Mouse (Mus musculus) kidney, adult 9 months (tissue): Measurements from ENCODE around the gene Socs7.

ENCODE experiments used
- DNase-seq: peaks from one replicate; pipeline ENCODE4 v3.0.0; 2022

Gene Socs7

DNA sequence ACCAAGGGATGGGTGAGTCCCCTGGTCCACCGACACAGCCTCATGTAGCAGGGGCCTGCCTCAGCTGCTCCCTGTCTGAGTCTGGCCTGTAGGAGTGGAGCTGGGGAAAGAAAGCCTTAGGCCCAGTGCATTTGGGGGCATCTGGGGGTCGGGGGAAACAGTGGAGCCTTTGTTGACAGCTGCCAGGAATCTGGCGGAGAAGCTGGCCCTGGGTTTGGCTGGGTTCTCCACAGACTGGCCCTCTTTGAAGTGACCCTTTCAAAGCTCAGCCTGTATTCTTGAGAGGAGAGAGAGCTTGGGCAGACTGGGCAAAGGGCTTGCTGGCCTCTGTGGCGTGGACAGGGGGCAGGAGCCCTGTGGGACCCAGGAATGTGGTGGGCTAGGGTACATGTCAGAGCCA, 60.2 kb downstream of the Socs7 start:
- DNase-seq = no peak

DNA sequence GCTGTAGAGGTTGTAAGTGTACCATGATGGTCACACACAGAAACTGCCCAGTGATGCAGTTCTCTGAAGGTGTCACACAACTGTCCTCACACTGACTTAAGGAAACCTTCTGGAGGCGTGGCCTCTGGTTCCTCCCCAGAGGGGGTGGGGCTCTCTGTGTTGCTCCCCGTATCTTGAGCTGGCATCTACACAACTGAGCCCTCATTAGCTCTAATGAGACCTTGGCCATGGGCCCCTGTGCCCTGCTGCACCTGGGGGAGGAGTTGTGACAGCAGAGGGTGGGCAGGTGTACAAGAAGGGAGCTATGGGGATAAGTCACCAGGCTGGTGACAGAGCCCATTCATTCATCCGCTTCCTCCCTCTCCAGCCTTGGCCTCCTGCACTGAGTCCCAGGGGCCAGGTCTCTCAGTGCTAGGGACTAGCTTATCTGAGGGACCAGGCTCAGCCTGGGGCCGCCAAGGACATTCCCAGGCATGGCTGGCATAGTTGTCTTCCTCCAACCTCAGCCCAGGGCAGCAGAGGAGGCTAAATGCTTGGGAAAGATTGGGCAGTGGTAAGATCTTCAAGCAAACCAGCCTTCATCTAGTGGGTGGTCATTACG, 61.8 kb downstream of the Socs7 start:
- DNase-seq = no peak

DNA sequence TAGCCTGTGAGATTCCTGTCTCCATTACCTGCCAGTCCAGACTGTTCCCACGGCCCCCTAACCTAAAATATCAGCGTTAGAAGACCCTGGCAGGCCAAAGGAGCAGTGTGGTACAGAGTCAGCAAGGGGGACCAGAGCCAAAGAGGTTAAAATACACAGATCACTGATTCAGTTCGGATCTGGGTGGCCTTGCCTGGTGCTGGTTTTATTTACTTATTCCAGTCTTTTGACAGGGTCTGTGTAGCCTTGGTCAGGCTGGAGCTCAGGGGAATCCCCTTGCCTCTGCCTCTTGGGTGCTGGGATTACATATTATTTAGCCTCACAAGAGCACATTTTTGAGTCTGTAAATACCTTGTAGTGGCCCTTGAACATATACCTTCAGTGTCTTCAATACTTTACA, 62.5 kb downstream of the Socs7 start:
- DNase-seq = no peak

DNA sequence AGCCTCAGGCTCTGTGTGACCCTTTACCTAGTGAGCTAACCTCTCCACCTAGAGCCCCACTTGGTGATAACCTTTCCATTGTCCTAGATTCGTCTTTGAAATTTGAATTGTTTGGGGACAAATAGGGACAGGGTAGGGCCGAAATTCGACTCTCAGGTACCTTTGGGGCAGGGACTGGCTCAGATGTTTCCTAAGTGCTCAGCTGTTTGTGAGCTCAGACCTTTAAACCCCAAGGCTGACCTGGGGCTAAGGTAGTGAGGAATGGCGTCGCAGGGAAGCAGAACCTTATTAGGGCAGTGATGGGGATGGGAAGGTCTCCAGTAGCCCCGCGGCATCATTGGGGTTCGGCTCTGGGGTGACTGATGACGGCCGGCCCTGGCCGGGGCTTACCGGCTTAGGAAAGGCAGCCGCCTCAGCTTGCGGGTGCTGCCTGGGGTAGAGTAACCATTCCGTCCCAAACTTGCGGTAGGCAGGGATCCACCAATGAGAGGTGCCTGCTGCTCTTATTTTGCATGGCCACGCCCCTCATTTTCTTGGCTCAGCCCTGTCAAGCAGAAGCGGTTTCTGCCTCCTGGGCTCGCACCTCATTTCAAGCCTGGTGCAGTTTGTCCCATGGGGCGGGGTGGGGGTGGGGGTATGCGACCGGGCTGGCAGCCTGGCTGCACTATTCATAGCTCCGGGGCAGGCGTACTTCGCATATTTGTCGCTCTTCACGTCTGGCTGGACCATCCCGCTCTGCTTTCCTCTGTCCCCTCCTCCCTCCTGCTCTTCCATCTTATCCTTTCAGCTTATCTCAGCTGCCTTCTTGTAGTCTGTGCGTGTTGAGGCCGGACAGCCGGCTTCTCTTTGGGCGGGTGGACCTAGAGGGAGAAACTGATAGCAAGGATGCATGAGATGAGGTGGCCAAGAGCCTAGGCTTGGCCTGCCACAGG, 65.7 kb downstream of the Socs7 start:
- DNase-seq = peak; percentile 79

DNA sequence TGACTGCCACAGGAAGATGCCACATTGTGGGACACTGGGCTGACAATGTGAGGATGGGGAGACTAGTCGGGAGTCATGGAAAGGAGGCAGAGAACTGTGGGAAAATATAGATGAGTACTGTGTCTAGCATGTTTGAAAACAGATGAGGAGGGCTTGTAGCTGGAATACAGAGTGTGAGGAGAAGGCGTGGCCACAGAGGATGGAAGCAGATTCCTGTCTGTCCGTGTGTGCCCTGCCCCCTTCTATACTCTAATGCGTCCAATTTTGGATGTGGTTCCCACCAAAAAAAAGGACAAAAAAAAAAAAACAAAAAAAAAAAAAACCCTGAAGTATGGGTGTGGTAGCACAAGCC, 66.4 kb downstream of the Socs7 start:
- DNase-seq = no peak

DNA sequence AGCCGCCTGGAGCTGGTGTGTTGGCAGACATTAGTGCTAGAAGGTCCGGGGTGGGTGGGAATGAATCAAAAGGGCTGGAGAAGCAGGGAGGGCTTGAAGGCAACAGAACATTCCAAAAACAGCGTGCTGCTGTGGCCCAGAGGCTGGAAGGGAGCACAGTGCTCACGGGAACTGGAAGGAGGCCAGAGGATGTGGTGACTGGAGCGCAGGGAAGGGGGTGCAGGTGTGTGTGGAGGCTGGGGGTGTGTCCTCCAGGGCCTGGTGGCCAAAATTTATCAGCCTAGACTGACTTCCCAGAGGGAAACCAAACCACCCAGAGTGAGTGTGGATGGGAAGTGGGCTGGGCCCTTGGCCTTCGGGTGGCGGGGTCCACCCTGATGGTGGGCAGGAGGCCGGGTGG, 67.3 kb downstream of the Socs7 start:
- no peak for DNase-seq

DNA sequence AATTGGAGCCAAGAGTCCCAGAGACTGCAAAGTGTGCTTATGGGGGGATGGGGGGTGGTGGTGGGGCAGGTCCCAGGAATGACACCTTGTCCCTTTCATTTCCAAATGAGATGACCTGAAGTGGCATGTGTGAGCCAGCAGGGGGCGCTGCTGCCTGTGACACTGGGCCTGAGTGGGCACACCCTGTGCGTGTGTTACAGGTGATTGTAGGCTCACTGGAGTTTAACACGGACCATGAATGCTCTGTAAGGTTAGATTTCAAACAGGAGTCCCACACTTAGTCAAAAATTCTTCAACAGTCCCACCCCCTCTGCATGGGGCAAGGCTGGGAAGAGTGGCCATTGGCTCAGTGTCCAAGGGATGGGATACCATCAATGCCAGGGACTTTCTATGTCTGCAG, 69.7 kb downstream of the Socs7 start:
- DNase-seq = peak; percentile 57

DNA sequence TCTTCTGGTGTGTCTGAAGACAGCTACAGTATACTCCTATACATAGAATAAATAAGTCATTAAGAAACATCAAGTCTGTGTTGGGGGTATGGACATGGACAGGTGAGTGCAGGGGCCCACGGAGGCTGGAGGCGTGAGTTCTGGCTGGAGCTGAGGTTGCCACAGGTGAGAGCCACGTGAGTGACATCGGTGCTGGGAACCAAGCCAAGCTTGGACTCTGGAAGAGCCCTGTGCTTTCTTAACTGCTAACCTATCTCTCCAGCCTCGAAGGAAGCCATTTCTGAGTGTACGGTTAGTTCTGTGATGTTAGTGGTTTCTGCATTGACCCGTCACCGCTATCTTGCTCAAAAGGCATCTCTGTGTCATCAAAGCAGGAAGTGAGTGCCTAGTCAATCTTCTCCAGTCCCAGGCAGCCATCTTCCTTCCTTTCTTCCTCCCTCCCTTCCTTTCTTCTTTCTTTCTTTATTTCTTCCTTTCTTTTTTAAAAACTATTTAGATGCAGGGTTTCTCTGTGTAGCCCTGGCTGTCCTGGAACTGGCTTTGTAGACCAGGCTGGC, 70.7 kb downstream of the Socs7 start:
- DNase-seq = no peak

DNA sequence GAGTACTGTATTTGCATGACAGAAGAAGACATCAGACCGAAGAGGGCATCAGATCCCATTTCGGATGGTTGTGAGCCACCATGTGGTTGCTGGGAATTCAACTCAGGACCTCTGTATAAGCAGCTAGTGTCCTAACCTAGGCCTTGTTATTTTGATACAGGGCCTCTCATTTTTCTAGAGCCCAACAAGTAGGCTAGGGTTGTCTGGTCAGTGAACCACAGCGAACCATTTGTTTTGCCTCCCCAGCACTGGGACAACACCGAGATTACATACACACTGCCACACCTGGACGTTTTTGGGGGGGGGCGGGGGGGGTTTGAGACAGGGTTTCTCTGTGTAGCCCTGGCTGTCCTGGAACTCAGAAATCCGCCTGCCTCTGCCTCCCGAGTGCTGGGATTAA, 71.8 kb downstream of the Socs7 start:
- DNase-seq = no peak

DNA sequence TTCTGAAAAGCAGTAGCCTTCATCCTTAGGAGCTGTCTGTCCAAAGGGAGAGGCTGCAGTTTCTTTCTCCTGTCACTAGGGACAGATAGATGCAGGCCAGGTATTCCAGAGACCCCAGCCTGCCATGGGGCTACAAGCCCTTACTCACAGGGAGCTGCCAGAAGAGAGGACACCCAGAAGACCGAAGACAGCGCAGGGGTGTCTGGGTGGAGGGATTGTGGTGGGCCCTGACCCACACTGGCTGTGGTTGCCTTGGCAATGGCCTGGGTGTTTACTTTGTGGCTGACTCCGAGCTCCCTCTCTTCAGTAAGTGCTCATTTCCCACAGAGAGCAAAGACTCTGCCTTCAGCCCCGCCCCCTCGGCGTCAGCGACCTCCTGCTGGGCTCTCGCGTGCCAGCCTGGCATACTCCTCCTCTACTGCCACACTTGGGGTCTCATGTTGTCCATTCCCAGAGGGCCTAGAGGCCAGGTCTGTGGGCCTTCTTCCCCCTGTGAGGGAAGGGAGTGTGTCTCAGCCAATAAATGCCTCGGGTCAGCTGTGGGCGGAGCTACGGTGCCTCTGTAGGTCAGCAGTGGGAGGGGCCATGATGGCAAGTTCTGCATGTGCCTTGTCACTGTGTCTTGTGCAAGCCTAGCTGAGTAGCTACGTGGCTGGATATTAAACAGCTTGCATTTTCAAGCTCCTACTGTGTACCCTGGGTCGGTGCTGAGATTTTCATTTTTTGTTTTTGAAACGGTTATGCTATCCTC, 72.5 kb downstream of the Socs7 start:
- DNase-seq = peak; percentile 93

DNA sequence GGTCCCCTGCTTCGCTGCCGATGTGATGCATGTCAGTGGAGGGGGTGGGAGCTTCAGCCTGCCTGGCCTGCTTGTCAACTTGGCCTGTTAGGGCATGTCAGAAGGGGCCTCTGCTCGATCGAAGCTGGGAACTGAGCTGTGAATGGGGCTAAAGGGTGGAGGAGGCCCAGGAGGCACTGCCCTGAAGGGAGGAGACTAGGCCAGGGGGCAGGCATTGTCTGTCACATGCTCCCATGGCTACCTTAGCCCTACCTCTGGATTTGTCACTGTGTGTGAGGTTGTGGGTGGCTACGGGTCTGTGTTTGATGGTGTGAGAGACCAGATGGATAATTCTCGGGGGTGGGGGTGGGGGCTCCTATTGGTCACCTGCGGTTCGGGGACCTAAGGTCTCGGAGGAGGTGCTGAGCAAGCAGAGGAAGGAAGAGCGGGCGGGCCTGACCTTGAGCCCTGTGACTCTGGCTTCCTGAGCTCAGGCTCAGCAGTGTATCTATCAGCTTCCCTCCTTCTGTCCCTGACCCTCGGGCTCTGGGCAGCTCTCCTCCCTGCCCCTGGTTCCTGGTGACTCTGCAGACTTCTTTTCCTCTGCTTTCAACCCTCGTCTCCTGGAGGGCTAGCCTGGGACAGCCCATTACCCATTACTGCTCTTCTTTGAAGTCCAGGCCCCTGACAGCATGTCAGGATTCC, 73.6 kb downstream of the Socs7 start:
- DNase-seq = peak; percentile 52

DNA sequence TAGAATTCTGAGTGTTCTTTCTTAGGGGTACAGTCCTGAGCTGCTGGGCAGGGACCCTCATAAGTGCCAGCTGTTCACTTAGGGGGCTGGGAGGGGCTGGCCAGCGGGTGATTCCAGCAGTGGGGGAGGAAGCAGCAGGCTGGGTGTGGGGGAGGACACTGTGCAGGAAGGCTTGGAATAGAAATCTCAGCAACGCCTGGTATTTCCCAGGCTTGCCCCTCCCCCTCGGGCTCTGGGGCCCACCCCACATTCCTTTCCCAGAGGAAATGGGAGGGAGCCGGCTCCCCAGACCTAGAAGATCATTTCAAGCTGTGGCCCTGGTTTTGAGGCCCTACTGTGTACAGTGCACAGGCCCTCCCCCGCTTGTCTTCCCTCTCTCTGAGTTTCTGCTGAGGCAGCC, 75.4 kb downstream of the Socs7 start:
- peak; percentile 87 for DNase-seq

DNA sequence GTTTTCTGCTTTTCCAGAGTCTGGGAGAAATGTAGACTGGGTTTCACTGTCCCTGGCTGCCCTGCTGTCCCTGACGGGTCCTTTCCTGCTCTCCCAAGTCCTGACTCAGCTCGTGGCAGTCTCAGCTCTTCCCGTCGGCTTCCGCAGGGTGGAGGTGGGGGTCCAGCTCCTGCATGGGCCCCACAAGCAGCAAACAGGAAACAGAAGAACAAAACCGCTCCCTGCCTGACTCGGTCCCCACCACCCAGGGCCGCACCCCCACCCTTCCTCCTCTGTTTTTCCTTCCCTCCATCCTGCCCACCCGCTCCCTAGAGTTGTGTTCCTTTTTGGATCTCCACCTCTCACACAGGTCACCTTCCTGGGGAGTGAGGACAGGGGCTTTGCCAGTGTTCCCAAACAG, 76.5 kb downstream of the Socs7 start:
- peak; percentile 55 for DNase-seq

DNA sequence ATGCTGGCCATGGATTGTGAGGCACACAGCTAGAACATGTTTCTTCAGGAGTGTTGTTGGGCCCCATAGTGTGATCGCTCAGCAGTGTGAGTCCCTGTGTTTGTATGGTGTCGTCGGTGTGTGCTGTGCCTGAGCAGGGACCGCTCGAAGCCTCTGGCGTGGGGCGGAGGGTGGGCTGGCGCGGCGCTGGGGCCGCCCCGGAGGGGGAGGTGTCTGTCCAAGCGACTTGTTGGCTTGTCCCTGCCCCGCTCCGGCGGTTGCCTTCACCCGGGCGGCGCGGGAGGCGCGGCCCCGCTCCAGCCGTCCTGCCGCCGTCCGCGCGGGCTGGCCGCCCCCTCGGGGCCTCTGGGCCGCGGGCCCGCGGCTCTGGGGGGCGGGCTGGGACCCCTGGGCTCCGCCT, 77.6 kb downstream of the Socs7 start:
- peak; percentile 66 for DNase-seq

DNA sequence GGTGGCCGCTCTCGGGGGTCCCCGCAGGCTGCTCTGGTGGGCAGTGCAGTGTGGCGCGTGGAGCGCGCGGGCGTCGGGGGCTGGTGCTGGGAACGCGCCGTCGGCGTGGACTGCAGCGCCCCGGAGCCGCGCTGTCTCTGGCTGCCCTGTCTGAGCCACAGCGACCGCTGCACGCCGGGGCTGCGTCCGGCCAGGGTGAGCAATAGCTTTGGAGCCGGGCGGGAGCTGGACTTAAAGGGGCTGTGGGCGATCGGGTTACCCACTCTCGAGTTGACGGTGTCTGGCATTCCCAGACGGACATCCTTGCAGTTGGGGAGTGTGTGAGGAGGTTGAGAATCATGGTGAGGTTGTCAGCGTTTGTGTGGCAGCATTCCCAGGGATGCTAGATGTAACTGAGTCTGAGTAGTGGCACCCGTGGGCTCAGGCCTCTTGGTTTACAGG, 78.1 kb downstream of the Socs7 start:
- no peak for DNase-seq

DNA sequence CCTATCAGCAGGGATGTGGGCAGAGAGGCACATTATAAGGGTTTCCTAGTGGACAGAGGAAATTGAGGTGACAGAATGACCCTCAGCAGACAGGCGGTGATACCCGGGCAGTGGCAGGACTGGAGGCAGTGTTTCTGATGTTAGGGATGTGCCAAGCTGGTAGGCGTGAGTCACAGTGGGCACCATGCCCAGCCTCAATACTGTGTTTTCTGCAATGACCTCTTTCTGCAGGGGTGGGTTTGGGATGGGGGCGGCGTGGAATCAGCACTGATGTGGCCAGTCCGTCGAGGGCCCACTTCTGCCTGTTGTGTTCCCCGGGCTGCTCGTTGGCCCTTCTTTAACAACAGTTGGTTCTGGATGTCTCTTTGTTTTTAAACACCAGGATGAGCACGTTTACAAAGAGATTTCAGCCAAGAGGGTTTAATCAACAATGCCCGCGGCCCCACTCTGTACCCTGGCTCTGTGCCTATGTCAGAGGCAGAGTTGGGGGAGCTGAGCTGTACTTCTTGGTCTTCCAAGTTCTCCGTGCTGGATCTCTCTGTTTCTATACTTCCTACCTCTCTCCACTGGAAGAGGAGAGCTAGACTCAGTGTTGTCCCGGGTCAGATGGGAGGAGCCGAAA, 78.8 kb downstream of the Socs7 start:
- no peak for DNase-seq

DNA sequence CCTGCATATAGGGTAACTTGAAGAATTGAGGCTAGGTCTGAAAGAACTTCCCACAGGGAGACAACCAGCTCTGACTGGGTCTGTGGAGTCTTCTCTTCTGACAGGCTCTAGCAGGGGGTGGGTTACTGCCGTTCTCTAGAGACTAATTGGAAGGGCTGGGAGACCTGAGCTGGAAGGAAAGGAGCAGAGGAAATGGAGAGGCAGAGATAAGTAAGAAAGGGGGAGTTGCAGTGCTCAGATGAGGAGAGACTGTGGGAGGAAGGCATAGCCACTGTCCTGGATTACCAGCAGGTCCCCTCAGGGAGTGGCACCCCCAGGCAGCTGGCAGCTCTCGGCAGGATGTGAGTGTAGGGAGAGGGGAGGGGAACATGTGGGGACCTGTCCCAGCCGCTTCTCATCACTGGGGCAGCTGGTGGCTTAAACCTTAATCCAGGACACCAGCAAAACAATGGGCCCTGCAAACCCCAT, 79.3 kb downstream of the Socs7 start:
- DNase-seq = no peak

DNA sequence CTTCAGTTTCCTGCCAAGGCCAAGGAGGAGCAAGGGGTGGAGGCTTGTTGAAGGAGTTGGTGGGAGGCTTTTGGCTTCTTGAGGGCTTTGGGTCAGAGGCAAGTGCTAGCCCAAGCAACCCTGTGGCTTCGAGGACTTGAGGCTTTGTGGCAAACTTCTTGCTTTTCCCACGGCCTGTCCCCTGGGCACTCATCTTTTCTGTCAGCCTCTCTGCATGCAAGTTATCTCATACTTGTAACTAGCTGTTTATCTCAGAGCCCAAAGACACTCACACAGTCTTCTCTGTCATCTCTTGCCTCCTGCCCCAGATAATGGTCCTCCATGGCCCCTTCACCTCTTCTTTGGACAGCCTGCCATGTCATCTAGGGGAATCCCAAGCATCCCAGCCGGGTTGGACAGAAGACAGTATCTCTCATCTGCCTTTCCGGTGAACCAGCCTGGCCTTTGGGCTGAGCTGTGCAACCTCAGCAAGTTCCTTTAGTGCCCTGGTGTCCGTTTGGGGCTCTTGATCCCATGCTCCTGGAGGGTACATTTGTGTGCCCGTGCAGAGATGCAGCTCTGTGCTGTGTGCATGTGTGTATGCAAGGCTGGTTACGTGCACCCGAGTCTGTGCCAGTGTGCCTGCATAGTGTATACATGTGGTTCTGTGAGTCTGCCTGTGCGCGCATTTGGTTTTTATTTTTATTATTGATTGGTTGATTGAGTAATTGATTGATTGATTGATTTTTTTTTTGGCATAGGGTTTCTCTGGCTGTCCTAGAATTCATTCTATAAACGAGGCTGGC, 80.7 kb downstream of the Socs7 start:
- no peak for DNase-seq

DNA sequence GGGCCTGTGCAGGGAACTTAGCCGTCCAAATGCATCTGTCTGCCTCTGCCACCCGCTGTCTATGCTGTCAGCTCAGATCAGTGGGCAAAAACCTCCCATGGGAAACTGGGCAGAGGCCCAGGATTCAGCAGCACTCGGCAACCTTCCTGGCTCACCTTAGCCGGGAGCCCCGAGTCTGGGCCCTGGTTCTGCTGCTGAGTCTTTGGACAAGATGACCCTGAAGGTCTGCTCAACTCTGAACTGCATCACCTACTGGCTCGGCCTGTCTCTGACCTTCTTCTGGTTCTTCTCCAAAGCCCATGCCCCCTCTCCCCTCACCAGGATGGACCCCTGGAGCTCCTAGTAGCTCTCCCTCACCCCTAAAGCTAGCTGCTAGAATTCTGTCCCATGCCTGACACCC, 83.2 kb downstream of the Socs7 start:
- no peak for DNase-seq

DNA sequence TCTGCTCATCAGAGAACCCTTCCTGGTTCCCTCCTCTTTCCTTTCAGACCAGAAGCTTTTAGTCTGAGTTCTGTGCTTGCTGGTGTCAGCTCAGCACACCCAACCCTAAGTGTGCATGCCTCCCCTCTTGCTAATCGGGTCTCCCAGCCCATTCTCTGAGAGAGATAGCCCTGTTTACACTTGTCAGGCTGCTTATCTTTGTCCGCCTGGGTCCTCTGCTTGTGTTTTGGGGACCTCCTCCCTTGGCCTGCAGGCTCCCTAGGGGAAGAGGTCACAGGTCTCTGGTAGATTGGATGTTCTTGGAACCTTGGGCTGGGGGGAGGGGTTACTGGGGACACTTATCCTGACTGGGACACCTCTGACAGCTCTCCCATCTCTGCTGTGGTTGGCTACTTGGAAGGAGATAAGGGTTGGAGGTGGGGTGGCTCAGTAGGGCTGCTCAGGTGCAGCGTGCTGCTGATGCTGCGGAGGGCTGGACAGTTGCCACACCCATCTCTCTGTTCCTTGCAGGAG, 83.7 kb downstream of the Socs7 start:
- DNase-seq = no peak

DNA sequence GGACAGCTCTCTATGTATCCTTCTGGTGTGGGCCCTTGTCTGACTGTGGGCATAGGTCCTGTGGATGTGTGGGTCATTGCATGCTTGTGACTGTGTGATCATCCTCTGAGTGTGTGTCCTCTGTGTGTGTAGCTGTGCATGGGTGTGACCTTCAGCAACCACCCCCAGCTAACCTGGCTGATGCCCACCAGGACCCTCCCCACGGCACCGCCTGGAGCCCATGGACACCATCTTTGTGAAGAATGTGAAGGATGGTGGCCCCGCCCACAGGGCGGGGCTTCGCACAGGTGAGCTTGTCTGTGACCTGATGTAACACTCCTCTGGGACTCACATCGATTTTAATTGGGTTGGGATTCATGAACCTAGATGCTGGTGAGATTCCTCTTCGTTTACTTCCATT, 85.6 kb downstream of the Socs7 start:
- no peak for DNase-seq
